Comparison of ENCODE assay signal across 26 mouse cellular contexts in the genomic region with DNA sequence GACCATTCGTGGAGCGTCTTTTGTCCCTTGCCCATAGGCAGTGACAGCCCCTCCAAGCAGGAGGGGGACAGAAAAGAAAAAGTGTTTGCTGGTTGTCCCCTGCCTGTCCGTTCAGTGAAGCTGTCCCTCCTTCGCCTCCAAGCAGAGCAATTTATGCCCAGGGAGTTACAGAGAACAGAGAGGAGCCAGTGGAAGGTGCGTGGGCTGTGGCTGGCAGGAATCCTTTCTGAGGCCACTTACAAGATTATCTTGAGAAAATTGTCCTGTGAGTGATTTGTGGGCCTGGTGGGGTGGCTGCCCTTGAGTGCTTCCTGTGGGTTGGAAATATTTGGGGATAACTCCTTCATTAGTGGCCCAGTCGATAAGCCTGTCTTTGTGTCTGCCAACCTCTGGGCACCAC. TPM values are rescaled to one million over a fixed set of nuclear protein-coding genes. Genes with fewer than 3 reads are reported as not detected.
DNase-seq lines count a peak whose midpoint lies in the region; ATAC-seq lines count a peak whose summit lies in the region.
"Had no signal": no experiment of that assay in that cellular context is flagged by ENCODE, and none has a peak within 500 bp of the region (broad histone marks: within the 10 kb centered on the region; RNA-seq: fewer than 3 reads in every experiment).

No protein-coding gene starts in this region.

- peak overlapping the region; percentile 71 for H3K27ac ChIP-seq in heart, embryonic 13.5 days (replicated peaks)
- H3K27ac ChIP-seq in kidney, embryonic 16.5 days (ENCODE audit: low read length) = peak overlapping the region; percentile 16; the same call in 1 of the 2 replicates
- H3K27ac ChIP-seq: embryonic facial prominence, embryonic 13.5 days; forebrain, embryonic 12.5 days; gastrocnemius, adult 2 months; hindbrain, embryonic 15.5 days; limb, embryonic 15.5 days; liver, embryonic 15.5 days; lung, embryonic 15.5 days; neural tube, embryonic 12.5 days had no signal

- H3K4me1 ChIP-seq in heart, embryonic 13.5 days = peaks cover 35% of the 10 kb centered on the region
- peaks cover 16% of the 10 kb centered on the region for H3K4me1 ChIP-seq in kidney, embryonic 16.5 days (ENCODE audit: insufficient read depth, low read length)

- no peak overlapping the region for H3K4me3 ChIP-seq in heart, embryonic 13.5 days
- no peak overlapping the region for H3K4me3 ChIP-seq in kidney, embryonic 16.5 days (ENCODE audit: low read length)
- H3K4me3 ChIP-seq: embryonic facial prominence, embryonic 13.5 days; erythroblast, embryonic 14.5 days; forebrain, embryonic 12.5 days; gastrocnemius, adult 2 months; hindbrain, embryonic 15.5 days; limb, embryonic 15.5 days; liver, embryonic 15.5 days; lung, embryonic 15.5 days; megakaryocyte, embryonic 14.5 days; neural tube, embryonic 12.5 days had no signal

- H3K36me3 ChIP-seq in heart, embryonic 13.5 days = no peaks in the 10 kb centered on the region
- H3K36me3 ChIP-seq in kidney, embryonic 16.5 days (ENCODE audit: insufficient read depth, low read length) = no peaks in the 10 kb centered on the region
- H3K36me3 ChIP-seq: embryonic facial prominence, embryonic 13.5 days; forebrain, embryonic 12.5 days; hindbrain, embryonic 15.5 days; limb, embryonic 15.5 days; liver, embryonic 15.5 days; lung, embryonic 15.5 days; neural tube, embryonic 12.5 days had no signal

- WGBS in heart, embryonic 13.5 days = 74% methylated on average over 6 of the region's 6 CpGs
- WGBS in kidney, embryonic 16.5 days = 46% methylated on average over 6 of the region's 6 CpGs

- no peak overlapping the region for H3K4me2 ChIP-seq in heart, embryonic 13.5 days
- no peak overlapping the region for H3K4me2 ChIP-seq in kidney, embryonic 16.5 days (replicated peaks; ENCODE audit: low read depth, low read length)
- H3K4me2 ChIP-seq: embryonic facial prominence, embryonic 13.5 days; forebrain, embryonic 12.5 days; hindbrain, embryonic 15.5 days; limb, embryonic 15.5 days; liver, embryonic 15.5 days; lung, embryonic 15.5 days; neural tube, embryonic 12.5 days had no signal

- DNase-seq in heart, postnatal 4 days = no peak
- no peak for DNase-seq in kidney, adult 8-10 months
- peak; percentile 53 for DNase-seq in right cerebral cortex, adult 18-20 months
- DNase-seq in right cerebral cortex, postnatal 25 days = no peak
- no peak for DNase-seq in c-Kit-positive CD71-positive TER-119-positive erythroid progenitor cells, embryonic 14.5 days (ENCODE audit: low spot score)
- DNase-seq: cerebellum, adult 8-10 months; cerebellum, postnatal 36 days; embryo, embryonic 11 days; gastrocnemius, adult 2 months; kidney, postnatal 14 days; layer of hippocampus, postnatal 36 days; lung, postnatal 36 days; midbrain, embryonic 14.5 days; retina, postnatal 1 day; right cerebral cortex, postnatal 4 days had no signal

- peak overlapping the region; percentile 42 for H3K9ac ChIP-seq in heart, embryonic 13.5 days
- H3K9ac ChIP-seq in kidney, embryonic 16.5 days (replicated peaks; ENCODE audit: low read length) = no peak overlapping the region
- H3K9ac ChIP-seq: embryonic facial prominence, embryonic 13.5 days; hindbrain, embryonic 15.5 days; limb, embryonic 15.5 days; liver, embryonic 15.5 days; lung, embryonic 15.5 days; neural tube, embryonic 12.5 days had no signal

- no peaks in the 10 kb centered on the region for H3K9me3 ChIP-seq in heart, embryonic 13.5 days
- no peaks in the 10 kb centered on the region for H3K9me3 ChIP-seq in kidney, embryonic 16.5 days (ENCODE audit: low read length)
- H3K9me3 ChIP-seq: embryonic facial prominence, embryonic 13.5 days; forebrain, embryonic 12.5 days; hindbrain, embryonic 15.5 days; limb, embryonic 15.5 days; liver, embryonic 15.5 days; lung, embryonic 15.5 days; neural tube, embryonic 12.5 days had no signal

- no peak for ATAC-seq in heart, embryonic 13.5 days (ENCODE audit: extremely low read depth, insufficient number of reproducible peaks, low FRiP score, low TSS enrichment)
- no peak for ATAC-seq in kidney, embryonic 16.5 days (ENCODE audit: low FRiP score, low TSS enrichment)

- peaks cover under 1% of the 10 kb centered on the region; the same call in 1 of the 2 replicates for H3K27me3 ChIP-seq in heart, embryonic 13.5 days (replicated peaks)
- H3K27me3 ChIP-seq in kidney, embryonic 16.5 days (ENCODE audit: insufficient read depth, low read length) = 0 out of 2 replicates have a peak, but pooled peaks cover 4% of the 10 kb centered on the region
- H3K27me3 ChIP-seq: embryonic facial prominence, embryonic 13.5 days; hindbrain, embryonic 15.5 days; limb, embryonic 15.5 days; neural tube, embryonic 12.5 days had no signal

RNA-seq across cellular contexts. Expression of gene Pard6b, which starts 42.8 kb away (rescaled TPM):
- polyA plus RNA-seq in heart, embryonic 13.5 days (2015; fragmentation: Nextera tagmentation; extraction: Ambion mirVana) = 7.3 and 7.8 TPM in 2 replicates
- 1 to 10 TPM; 4.0 to 4.5 TPM for total RNA-seq in heart, postnatal 4 days (2021)
- 20.0 and 23.9 TPM in 2 replicates for polyA plus RNA-seq in kidney, embryonic 16.5 days (2015; fragmentation: Nextera tagmentation; extraction: Ambion mirVana)
